Mouse (Mus musculus) kidney, adult 2 months (tissue): Measurements from ENCODE around the gene Olfr959. TPM values are rescaled to one million over a fixed set of nuclear protein-coding genes. Genes with fewer than 3 reads are reported as not detected.

ENCODE experiments used
- DNase-seq: peaks from one replicate; pipeline ENCODE4 v3.0.0; 2021
- H3K27ac ChIP-seq: fragments of 200-500 bp; 2 replicates; pipeline ENCODE4 v1.5.1; 2012; ENCODE audit warnings: low read depth, low read length, control low read depth, inconsistent platforms; ENCODE audit not compliant: insufficient read depth
- H3K27me3 ChIP-seq: fragments of 200-500 bp; replicated peaks from 2 replicates; pipeline ENCODE4 v1.6.1; 2012; ENCODE audit warnings: mild to moderate bottlenecking, moderate library complexity, low read length, inconsistent platforms; ENCODE audit not compliant: control insufficient read depth, insufficient read depth
- H3K36me3 ChIP-seq: fragments of 200-500 bp; 2 replicates; pipeline ENCODE4 v1.6.1; 2012; ENCODE audit warnings: mild to moderate bottlenecking, moderate library complexity, low read length, inconsistent platforms; ENCODE audit not compliant: control insufficient read depth, insufficient read depth
- H3K4me1 ChIP-seq: fragments of 200-500 bp; 2 replicates; pipeline ENCODE4 v1.6.1; 2011; ENCODE audit warnings: low read length; ENCODE audit not compliant: control insufficient read depth, insufficient read depth
- H3K4me3 ChIP-seq: fragments of 200-500 bp; 2 replicates; pipeline ENCODE4 v1.5.1; 2011; ENCODE audit warnings: mild to moderate bottlenecking, low read depth, low read length, control low read depth; ENCODE audit not compliant: insufficient read depth
- CTCF ChIP-seq: fragments of 200-500 bp; conservative IDR thresholded peaks from 2 replicates; pipeline ENCODE4 v1.5.1; 2011; ENCODE audit warnings: low read depth, mild to moderate bottlenecking, control low read depth, low read length, moderate library complexity, mixed read lengths; ENCODE audit not compliant: insufficient read depth, insufficient read length
- POLR2A ChIP-seq: fragments of 200-500 bp; IDR thresholded peaks from one replicate; pipeline ENCODE4 v1.6.1; 2011; ENCODE audit warnings: low read depth, low read length, control low read depth
- WGBS: fragments of 180-500 bp; shearing (Covaris S2); methylation state at CpG from one replicate; pipeline ENCODE4 v1.1.7; 2018; 5-methylcytosine and 5-hydroxymethylcytosine counted together
- polyA plus RNA-seq: library from polyadenylated mRNA; depleted of rRNA; stranded (reverse); fragments of >200 nt; gene quantifications from 2 replicates; pipeline ENCODE4 v1.2.3, GENCODE M21; 2012

The Olfr959 gene
- polyA plus RNA-seq, 1 experiment, result not detected

GRCm38 (mm10) chr9:39603333-39603845 is 28.0 kb upstream of the Olfr959 start:
- Histone ChIP-seq H3K36me3 (no peaks in the 10 kb centered on the region), H3K27me3 (no peaks in the 10 kb centered on the region; the same call in 1 of the 2 replicates), H3K4me3 (no peak overlapping the region), H3K4me1 (no peaks in the 10 kb centered on the region), H3K27ac (no peak overlapping the region)
- 1% methylated on average over 9 of the region's 9 CpGs for WGBS
- no peak for DNase-seq
- TF ChIP-seq POLR2A, result no peak
- TF ChIP-seq CTCF, result no peak

GRCm38 (mm10) chr9:39602536-39603332 is 27.4 kb upstream of the Olfr959 start:
- Histone ChIP-seq H3K36me3 (no peaks in the 10 kb centered on the region), H3K4me3 (no peak overlapping the region), H3K27ac (no peak overlapping the region), H3K27me3 (no peaks in the 10 kb centered on the region; the same call in 1 of the 2 replicates), H3K4me1 (no peaks in the 10 kb centered on the region)
- TF ChIP-seq POLR2A (no peak), CTCF (no peak)
- no peak for DNase-seq
- WGBS, result under 1% methylated on average over 19 of the region's 19 CpGs

GRCm38 (mm10) chr9:39577050-39577449 is 1.7 kb upstream of the Olfr959 start:
- 79% methylated on average over 5 of the region's 5 CpGs for WGBS
- TF ChIP-seq POLR2A (no peak), CTCF (no peak)
- Histone ChIP-seq H3K4me1 (no peaks in the 10 kb centered on the region), H3K27me3 (no peaks in the 10 kb centered on the region), H3K36me3 (no peaks in the 10 kb centered on the region), H3K4me3 (no peak overlapping the region), H3K27ac (no peak overlapping the region)
- no peak for DNase-seq

DNA sequence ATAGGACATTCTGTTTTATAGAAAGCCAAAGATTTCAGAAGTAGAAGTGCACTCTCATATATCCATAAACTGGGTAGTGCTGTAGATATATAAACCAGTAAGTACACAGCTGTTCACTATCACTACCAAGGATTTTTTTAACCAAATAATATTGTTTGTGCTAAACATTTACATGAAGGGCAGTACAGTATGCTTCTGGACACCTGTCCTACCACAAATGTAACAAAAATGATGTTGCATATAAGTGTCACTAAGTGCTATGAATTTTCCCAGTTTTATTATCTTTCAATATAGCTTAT is 17.1 kb downstream of the Olfr959 start:
- no peak for DNase-seq
- Histone ChIP-seq H3K4me3 (no peak overlapping the region), H3K27me3 (no peaks in the 10 kb centered on the region), H3K27ac (no peak overlapping the region), H3K36me3 (no peaks in the 10 kb centered on the region), H3K4me1 (no peaks in the 10 kb centered on the region)
- TF ChIP-seq CTCF (no peak), POLR2A (no peak)

- no peaks in the 10 kb centered on the region for H3K4me1 ChIP-seq
- DNase-seq, result no peak
- 52% methylated on average over 3 of the region's 3 CpGs for whole genome bisulfite sequencing
- TF ChIP-seq POLR2A, result no peak
- TF ChIP-seq CTCF, result no peak
- no peak overlapping the region for H3K27ac ChIP-seq
- H3K27me3 ChIP-seq, result no peaks in the 10 kb centered on the region
- no peak overlapping the region for H3K4me3 ChIP-seq
- H3K36me3 ChIP-seq, result no peaks in the 10 kb centered on the region
Observed at GRCm38 (mm10) chr9:39557529-39558348, 17.6 kb downstream of the Olfr959 start.

GRCm38 (mm10) chr9:39553946-39554345 is 21.4 kb downstream of the Olfr959 start, which contains the start of gene Olfr958:
TSS of gene Olfr958 (minus strand) at chr9:39554054.
- Histone ChIP-seq H3K4me3 (no peak within 1 kb of the TSS), H3K4me1 (no peaks in the 10 kb centered on the region), H3K27ac (no peak within 1 kb of the TSS), H3K27me3 (no peaks in the 10 kb centered on the region), H3K36me3 (no peaks in the 10 kb centered on the region)
- TF ChIP-seq POLR2A (no peak), CTCF (no peak)
- no peak for DNase-seq
- WGBS, result 63% methylated on average over 2 of the region's 2 CpGs

- Histone ChIP-seq H3K27ac (no peak overlapping the region), H3K4me1 (no peaks in the 10 kb centered on the region), H3K4me3 (no peak overlapping the region), H3K36me3 (no peaks in the 10 kb centered on the region), H3K27me3 (no peaks in the 10 kb centered on the region)
- DNase-seq, result no peak
- WGBS, result 81% methylated on average over 5 of the region's 5 CpGs
- TF ChIP-seq POLR2A (no peak), CTCF (no peak)
Observed at GRCm38 (mm10) chr9:39550806-39551205, 24.6 kb downstream of the Olfr959 start.
